Mouse (Mus musculus) erythroblast, embryonic 14.5 days (primary cell): ENCODE data around the gene Hist1h3g. TPM values are rescaled to one million over a fixed set of nuclear protein-coding genes. Genes with fewer than 3 reads are reported as not detected.

Experiments
- H3K27me3 ChIP-seq: 2 replicates; pipeline ENCODE4 v1.6.1; 2012; ENCODE audit warnings: inconsistent platforms; ENCODE audit not compliant: control insufficient read depth
- H3K36me3 ChIP-seq: 2 replicates; pipeline ENCODE4 v1.6.1; 2012; ENCODE audit warnings: mild to moderate bottlenecking, inconsistent platforms; ENCODE audit not compliant: control insufficient read depth
- H3K4me1 ChIP-seq: 2 replicates; pipeline ENCODE4 v1.6.1; 2012; ENCODE audit warnings: inconsistent platforms; ENCODE audit not compliant: control insufficient read depth
- H3K4me3 ChIP-seq: replicated peaks from 2 replicates; pipeline ENCODE3; 2012; ENCODE audit warnings: moderate library complexity, mild to moderate bottlenecking, inconsistent platforms
- H3K9me3 ChIP-seq: 2 replicates; pipeline ENCODE4 v1.6.1; 2012; ENCODE audit warnings: low read length, inconsistent platforms, mixed read lengths; ENCODE audit not compliant: control insufficient read depth
- GATA1 ChIP-seq: IDR thresholded peaks from 2 replicates; pipeline ENCODE4 v1.6.1; 2012; ENCODE audit warnings: low read length, inconsistent platforms, mixed read lengths
- TAL1 ChIP-seq: IDR thresholded peaks from 3 replicates; pipeline ENCODE4 v1.6.1; 2012; ENCODE audit warnings: low read length, inconsistent platforms, mixed read lengths
- polyA plus RNA-seq: library from polyadenylated mRNA; stranded (reverse); fragments of >175 nt; gene quantifications from 2 replicates; pipeline ENCODE4 v1.2.3, GENCODE M21; 2012

The Hist1h3g gene
- polyA plus RNA-seq, 1 experiment, result 11.7 TPM

GRCm38 (mm10) chr13:23576351-23576881, 41.2 kb downstream of the Hist1h3g start:
- H3K9me3 ChIP-seq, result no peaks in the 10 kb centered on the region

GRCm38 (mm10) chr13:23576906-23577639, 41.9 kb downstream of the Hist1h3g start:
- no peak for TF ChIP-seq GATA1
- no peak for TF ChIP-seq TAL1
- H3K36me3 ChIP-seq, result peaks cover 11% of the 10 kb centered on the region
- H3K4me1 ChIP-seq, result peaks cover 53% of the 10 kb centered on the region
- H3K9me3 ChIP-seq, result no peaks in the 10 kb centered on the region
- H3K4me3 ChIP-seq, result peak overlapping the region; percentile 76
- no peaks in the 10 kb centered on the region for H3K27me3 ChIP-seq

More at GRCm38 (mm10) chr13:23576351-23576881, 41.2 kb downstream of the Hist1h3g start:
- peak overlapping the region; percentile 76 for H3K4me3 ChIP-seq
- peaks cover 49% of the 10 kb centered on the region for H3K4me1 ChIP-seq
- no peaks in the 10 kb centered on the region for H3K27me3 ChIP-seq
- peaks cover 11% of the 10 kb centered on the region for H3K36me3 ChIP-seq
- TF ChIP-seq GATA1 (no peak), TAL1 (no peak)

- H3K36me3 ChIP-seq, result peaks cover 11% of the 10 kb centered on the region
- no peaks in the 10 kb centered on the region for H3K27me3 ChIP-seq
- H3K9me3 ChIP-seq, result no peaks in the 10 kb centered on the region
- H3K4me3 ChIP-seq, result peak overlapping the region; percentile 76
- TF ChIP-seq GATA1 (no peak), TAL1 (no peak)
- H3K4me1 ChIP-seq, result peaks cover 56% of the 10 kb centered on the region
These were observed 42.6 kb downstream of the Hist1h3g start for GRCm38 (mm10) chr13:23577835-23578234.

DNA sequence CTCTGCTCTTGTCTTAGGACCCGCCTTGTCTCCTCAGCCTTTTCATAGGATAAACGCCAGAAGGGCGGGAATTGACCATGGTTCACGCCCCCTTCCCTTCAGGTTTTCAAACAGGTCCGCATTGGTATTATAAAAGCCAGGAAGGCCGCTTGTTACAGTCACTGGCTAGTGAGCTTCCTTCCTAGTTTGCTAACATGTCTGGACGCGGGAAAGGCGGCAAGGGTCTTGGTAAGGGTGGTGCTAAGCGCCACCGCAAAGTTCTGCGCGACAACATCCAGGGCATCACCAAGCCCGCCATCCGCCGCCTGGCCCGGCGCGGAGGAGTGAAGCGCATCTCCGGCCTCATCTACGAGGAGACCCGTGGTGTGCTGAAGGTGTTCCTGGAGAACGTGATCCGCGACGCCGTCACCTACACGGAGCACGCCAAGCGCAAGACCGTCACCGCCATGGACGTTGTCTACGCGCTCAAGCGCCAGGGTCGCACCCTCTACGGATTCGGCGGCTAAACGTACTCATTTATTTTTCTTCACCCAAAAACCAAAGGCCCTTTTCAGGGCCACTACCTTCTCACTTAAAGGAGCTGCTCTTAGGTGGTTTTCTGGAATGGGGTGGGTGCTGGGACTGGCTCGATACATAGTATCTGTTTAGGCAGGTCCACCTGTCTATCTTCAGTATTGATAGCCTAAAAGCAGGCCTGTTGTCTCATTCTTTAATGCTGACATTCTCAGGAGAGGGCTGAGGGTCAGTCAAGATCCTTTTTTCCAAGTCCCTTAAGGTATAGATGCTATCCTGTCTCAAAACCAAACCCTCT, 46.4 kb downstream of the Hist1h3g start, which contains the start of gene Hist1h4d:
TSS of gene Hist1h4d (plus strand) at position 191 of the 811 bp plus-strand sequence.
- no peak; the same call in 2 of the 3 replicates for TF ChIP-seq TAL1
- no peak for TF ChIP-seq GATA1
- peaks cover 11% of the 10 kb centered on the region for H3K36me3 ChIP-seq
- peak within 1 kb of the TSS; percentile 67 for H3K4me3 ChIP-seq
- peaks cover 71% of the 10 kb centered on the region for H3K4me1 ChIP-seq
- H3K27me3 ChIP-seq, result no peaks in the 10 kb centered on the region
- H3K9me3 ChIP-seq, result no peaks in the 10 kb centered on the region

DNA sequence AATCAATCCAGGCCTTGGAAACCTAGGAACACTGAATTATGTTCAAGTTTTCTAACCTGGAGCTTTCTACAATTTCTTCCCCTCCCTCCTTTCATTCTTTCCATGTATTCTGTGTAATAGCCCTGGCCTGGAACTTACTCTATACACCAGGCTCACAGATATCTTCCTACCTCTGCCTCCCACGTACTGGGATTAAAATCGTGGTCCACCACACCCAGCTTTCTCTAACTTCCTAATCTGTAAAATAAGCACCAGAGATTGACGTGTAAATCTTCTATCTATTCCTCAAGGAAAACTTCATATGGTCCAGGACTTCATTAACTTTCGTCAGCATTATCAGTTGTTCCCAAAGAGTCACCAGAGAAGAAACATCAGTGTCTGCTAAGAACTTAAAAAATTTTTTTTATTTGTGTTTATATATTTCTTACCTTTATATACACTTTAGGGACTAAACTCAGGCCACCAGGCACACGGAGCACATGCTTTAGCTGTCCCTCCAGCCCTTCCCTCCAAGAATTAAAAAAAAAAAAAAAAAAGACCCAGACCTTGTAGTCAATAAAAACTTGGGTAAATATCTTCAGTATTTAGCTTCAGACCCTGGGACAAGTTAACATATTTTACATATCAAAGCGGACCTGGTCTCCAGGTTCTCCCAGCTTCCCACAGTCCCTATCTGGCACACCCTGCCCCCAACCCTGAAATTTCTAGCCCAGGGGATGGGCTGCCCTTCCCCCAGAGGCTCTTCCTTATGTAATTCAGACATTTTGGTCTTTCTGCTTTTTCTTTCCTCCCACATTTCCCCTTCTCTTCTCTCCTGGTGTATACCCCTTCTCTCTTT, 47.2 kb downstream of the Hist1h3g start:
- TF ChIP-seq TAL1 (no peak), GATA1 (0 out of 2 replicates have a peak, but pooled peaks have one; percentile 1)
- Histone ChIP-seq H3K4me1 (peaks cover 70% of the 10 kb centered on the region), H3K27me3 (no peaks in the 10 kb centered on the region)

GRCm38 (mm10) chr13:23583387-23584068, 48.3 kb downstream of the Hist1h3g start:
- TF ChIP-seq GATA1 (no peak), TAL1 (no peak)
- Histone ChIP-seq H3K27me3 (no peaks in the 10 kb centered on the region), H3K4me1 (peaks cover 73% of the 10 kb centered on the region), H3K4me3 (peak overlapping the region; percentile 67), H3K36me3 (peaks cover 10% of the 10 kb centered on the region), H3K9me3 (no peaks in the 10 kb centered on the region)

More for the DNA sequence above, 47.2 kb downstream of the Hist1h3g start:
- peak overlapping the region; percentile 67 for H3K4me3 ChIP-seq
- no peaks in the 10 kb centered on the region for H3K9me3 ChIP-seq
- peaks cover 10% of the 10 kb centered on the region for H3K36me3 ChIP-seq

DNA sequence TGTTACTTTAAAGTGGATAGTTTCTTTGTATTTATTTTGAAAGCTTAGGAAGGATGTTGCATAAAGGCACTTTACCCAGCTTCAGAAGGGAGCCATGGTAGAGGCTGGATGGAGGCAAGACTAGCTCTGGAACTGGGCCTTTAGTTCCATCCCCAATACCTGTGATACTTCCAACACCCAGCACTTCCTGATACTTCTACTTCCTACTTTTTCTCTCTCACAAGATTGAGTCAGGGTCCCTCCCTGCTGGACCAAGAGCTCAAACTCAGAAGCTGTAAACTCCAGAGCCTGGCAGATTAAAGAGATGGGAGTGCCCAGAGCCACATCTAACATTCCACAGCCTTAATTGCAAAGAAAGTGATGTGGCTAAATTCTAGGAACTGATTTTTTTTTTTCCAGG, 49.1 kb downstream of the Hist1h3g start:
- TF ChIP-seq TAL1 (no peak), GATA1 (no peak)

GRCm38 (mm10) chr13:23585029-23585441, 49.8 kb downstream of the Hist1h3g start:
- H3K9me3 ChIP-seq, result no peaks in the 10 kb centered on the region
- H3K27me3 ChIP-seq, result no peaks in the 10 kb centered on the region
- H3K4me1 ChIP-seq, result peaks cover 71% of the 10 kb centered on the region
- H3K4me3 ChIP-seq, result peak overlapping the region; percentile 67
- no peak for TF ChIP-seq GATA1
- TF ChIP-seq TAL1, result no peak
- H3K36me3 ChIP-seq, result peaks cover 4% of the 10 kb centered on the region; the same call in 1 of the 2 replicates

More for the DNA sequence above, 49.1 kb downstream of the Hist1h3g start:
- peaks cover 74% of the 10 kb centered on the region for H3K4me1 ChIP-seq
- H3K36me3 ChIP-seq, result peaks cover 7% of the 10 kb centered on the region
- H3K27me3 ChIP-seq, result no peaks in the 10 kb centered on the region
- no peaks in the 10 kb centered on the region for H3K9me3 ChIP-seq
- H3K4me3 ChIP-seq, result peak overlapping the region; percentile 67

Other genes starting within 250 kb of the Hist1h3g start
- 0.01 TPM in 2 replicates for gene Zfp322a, start 166.2 kb upstream of the Hist1h3g start, polyA plus RNA-seq
- 0.76 and 0.84 TPM in 2 replicates for gene Abt1, start 111.6 kb upstream of the Hist1h3g start, polyA plus RNA-seq
- 0.15 and 0.16 TPM in 2 replicates for gene Btn1a1, start 69.5 kb upstream of the Hist1h3g start, polyA plus RNA-seq
- gene Btn2a2, start 46.6 kb upstream of the Hist1h3g start, polyA plus RNA-seq, result not detected in 2 replicates
- 10.1 and 19.7 TPM in 2 replicates for gene Hist1h4h, start 4.4 kb upstream of the Hist1h3g start, polyA plus RNA-seq
- gene Hist1h2af, start 1.5 kb upstream of the Hist1h3g start, polyA plus RNA-seq, result 52.5 and 62.7 TPM in 2 replicates
- gene Hist1h2bh, start 8.0 kb downstream of the Hist1h3g start, polyA plus RNA-seq, result 0.43 and 3.0 TPM in 2 replicates
- gene Hist1h3f, start 8.6 kb downstream of the Hist1h3g start, polyA plus RNA-seq, result 1.3 and 3.3 TPM in 2 replicates
- 8.3 and 13.8 TPM in 2 replicates for gene Hist1h4f, start 16.2 kb downstream of the Hist1h3g start, polyA plus RNA-seq
- 0.51 and 0.95 TPM in 2 replicates for gene Hist1h1d, start 17.8 kb downstream of the Hist1h3g start, polyA plus RNA-seq
- gene Hist1h3e, start 26.9 kb downstream of the Hist1h3g start, polyA plus RNA-seq, result 2.9 and 16.6 TPM in 2 replicates
- 3.6 and 5.2 TPM in 2 replicates for gene Hist1h2ae, start 35.8 kb downstream of the Hist1h3g start, polyA plus RNA-seq
- 14.5 and 18.7 TPM in 2 replicates for gene Hist1h2bg, start 36.0 kb downstream of the Hist1h3g start, polyA plus RNA-seq
- 6.6 and 15.6 TPM in 2 replicates for gene Hist1h2bf, start 38.8 kb downstream of the Hist1h3g start, polyA plus RNA-seq
- gene Hist1h2ad, start 39.0 kb downstream of the Hist1h3g start, polyA plus RNA-seq, result 5.1 and 8.3 TPM in 2 replicates
- gene Hist1h3d, start 40.3 kb downstream of the Hist1h3g start, polyA plus RNA-seq, result 1.6 and 4.7 TPM in 2 replicates
- 5.1 and 11.8 TPM in 2 replicates for gene Hist1h4d, start 46.2 kb downstream of the Hist1h3g start, polyA plus RNA-seq
- 0.33 and 0.67 TPM in 2 replicates for gene Hist1h2be, start 85.7 kb downstream of the Hist1h3g start, polyA plus RNA-seq
- 2.8 and 8.5 TPM in 2 replicates for gene Hist1h1e, start 87.1 kb downstream of the Hist1h3g start, polyA plus RNA-seq
- 1.1 and 2.1 TPM in 2 replicates for gene Hist1h2ac, start 148.5 kb downstream of the Hist1h3g start, polyA plus RNA-seq
- gene Hist1h2bc, start 148.8 kb downstream of the Hist1h3g start, polyA plus RNA-seq, result 17.5 and 20.6 TPM in 2 replicates
- gene Hist1h1t, start 160.4 kb downstream of the Hist1h3g start, polyA plus RNA-seq, result 0.10 TPM in 1 of 2 replicates, not detected in the other
- gene Hist1h4c, start 163.0 kb downstream of the Hist1h3g start, polyA plus RNA-seq, result 0.93 and 3.0 TPM in 2 replicates
- gene Hfe, start 175.4 kb downstream of the Hist1h3g start, polyA plus RNA-seq, result 0.15 and 0.53 TPM in 2 replicates
- 54.6 and 94.3 TPM in 2 replicates for gene Hist1h1c, start 203.4 kb downstream of the Hist1h3g start, polyA plus RNA-seq
- 3.8 and 7.0 TPM in 2 replicates for gene Hist1h3c, start 210.2 kb downstream of the Hist1h3g start, polyA plus RNA-seq
- 5.4 and 12.1 TPM in 2 replicates for gene Hist1h2bb, start 211.3 kb downstream of the Hist1h3g start, polyA plus RNA-seq
- 9.1 and 22.3 TPM in 2 replicates for gene Hist1h2ab, start 215.7 kb downstream of the Hist1h3g start, polyA plus RNA-seq
- 6.2 and 23.6 TPM in 2 replicates for gene Hist1h3b, start 216.8 kb downstream of the Hist1h3g start, polyA plus RNA-seq
- gene Hist1h4b, start 221.6 kb downstream of the Hist1h3g start, polyA plus RNA-seq, result 4.5 and 11.8 TPM in 2 replicates
- gene Hist1h4a, start 225.8 kb downstream of the Hist1h3g start, polyA plus RNA-seq, result 10.2 and 21.5 TPM in 2 replicates
- 1.5 and 4.0 TPM in 2 replicates for gene Hist1h3a, start 227.0 kb downstream of the Hist1h3g start, polyA plus RNA-seq
- gene Hist1h1a, start 228.2 kb downstream of the Hist1h3g start, polyA plus RNA-seq, result 1.4 TPM in 2 replicates
- gene Trim38, start 234.5 kb downstream of the Hist1h3g start, polyA plus RNA-seq, result not detected in 2 replicates